11 mouse cellular contexts compared by ENCODE assay signal in the genomic region with DNA sequence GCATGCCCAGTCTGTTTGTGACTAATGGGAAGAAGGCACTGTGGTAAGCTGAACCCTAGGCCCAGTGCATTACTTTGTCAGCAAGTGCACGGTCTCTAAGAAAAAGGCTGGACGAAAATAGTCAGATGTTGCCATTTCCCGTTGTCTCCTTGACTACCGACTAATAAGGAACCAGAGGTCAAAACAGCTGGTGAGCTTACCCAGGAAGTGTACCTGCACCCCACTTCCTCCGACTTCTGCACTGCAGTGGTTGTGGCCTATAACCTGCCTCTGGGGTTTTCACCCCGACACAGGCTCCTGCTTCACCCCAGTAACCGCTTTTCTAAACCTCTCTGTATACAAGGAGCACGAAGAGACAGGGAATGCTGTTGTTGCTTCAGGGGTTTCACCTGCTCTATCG. TPM values are rescaled to one million over a fixed set of nuclear protein-coding genes. Genes with fewer than 3 reads are reported as not detected.
DNase-seq lines count a peak whose midpoint lies in the region; ATAC-seq and TF ChIP-seq lines count a peak whose summit lies in the region.
"Had no signal": no experiment of that assay in that cellular context is flagged by ENCODE, and none has a peak within 500 bp of the region (broad histone marks: within the 10 kb centered on the region; RNA-seq: fewer than 3 reads in every experiment).

No protein-coding gene starts in this region.

- no peaks in the 10 kb centered on the region for H3K36me3 ChIP-seq in kidney, postnatal 0 days (ENCODE audit: insufficient read depth, low read length)
- H3K36me3 ChIP-seq in hindbrain, embryonic 14.5 days (replicated peaks; ENCODE audit: control insufficient read depth, insufficient read depth), result no peaks in the 10 kb centered on the region
- H3K36me3 ChIP-seq in spleen, adult 2 months (ENCODE audit: control insufficient read depth, insufficient read depth, low read length), result no peaks in the 10 kb centered on the region

- H3K27me3 ChIP-seq in kidney, postnatal 0 days (ENCODE audit: insufficient read depth, low read length), result no peaks in the 10 kb centered on the region
- no peaks in the 10 kb centered on the region for H3K27me3 ChIP-seq in hindbrain, embryonic 14.5 days (ENCODE audit: control insufficient read depth, insufficient read depth, low read length)
- no peaks in the 10 kb centered on the region for H3K27me3 ChIP-seq in spleen, adult 2 months (ENCODE audit: control insufficient read depth, insufficient read depth, low read length)
- H3K27me3 ChIP-seq: Patski had no signal

- no peak for ATAC-seq in kidney, postnatal 0 days (replicated peaks; ENCODE audit: low FRiP score, low read depth)
- ATAC-seq in CD4-positive, CD25-positive, alpha-beta regulatory T cell, adult 4 months, result peak; percentile 95
- ATAC-seq in hindbrain, embryonic 14.5 days (ENCODE audit: low FRiP score), result no peak
- ATAC-seq in frontal cortex, adult (ENCODE audit: low TSS enrichment), result no peak
- ATAC-seq: Patski had no signal

- no peak for TF ChIP-seq POLR2A in spleen, adult 2 months (IDR thresholded peaks at IDR 0.05; ENCODE audit: low read depth, low read length)

- H3K27ac ChIP-seq in kidney, postnatal 0 days, result no peak overlapping the region
- H3K27ac ChIP-seq in hindbrain, embryonic 14.5 days, result 0 out of 2 replicates have a peak overlapping the region, but pooled peaks have one; percentile 16
- peak overlapping the region; percentile 65 for H3K27ac ChIP-seq in spleen, adult 2 months (ENCODE audit: insufficient read depth, low read length)

- H3K4me3 ChIP-seq in kidney, postnatal 0 days (replicated peaks; ENCODE audit: low read depth, low read length), result no peak overlapping the region
- H3K4me3 ChIP-seq in hindbrain, embryonic 14.5 days (replicated peaks; ENCODE audit: low read length), result no peak overlapping the region
- H3K4me3 ChIP-seq in spleen, adult 2 months (ENCODE audit: extremely low read depth, insufficient read depth, insufficient read length), result no peak overlapping the region
- H3K4me3 ChIP-seq: erythroblast, embryonic 14.5 days had no signal

- DNase-seq in kidney, postnatal 0 days (ENCODE audit: low spot score), result peak; percentile 5
- DNase-seq in kidney, postnatal 4 days, result no peak
- DNase-seq in hindbrain, embryonic 14.5 days (ENCODE audit: low spot score), result no peak
- peak; percentile 67 to 73 for DNase-seq in spleen, adult 2 months (ENCODE audit: low read depth in 1 of 2, low spot score in 2 of 2)
- DNase-seq in adrenal gland, adult (ENCODE audit: inconsistent age in 2 of 2, low spot score in 1 of 2), result no peak
- DNase-seq in ovary, adult 18-20 months (ENCODE audit: low spot score), result no peak
- DNase-seq: layer of hippocampus, adult 9-11 months had no signal

- H3K4me2 ChIP-seq in kidney, postnatal 0 days (ENCODE audit: low read length), result no peak overlapping the region
- no peak overlapping the region for H3K4me2 ChIP-seq in hindbrain, embryonic 14.5 days (replicated peaks)

- H3K4me1 ChIP-seq in kidney, postnatal 0 days (replicated peaks; ENCODE audit: insufficient read depth, low read length), result peaks cover 16% of the 10 kb centered on the region
- peaks cover 9% of the 10 kb centered on the region; the same call in 1 of the 2 replicates for H3K4me1 ChIP-seq in hindbrain, embryonic 14.5 days (replicated peaks; ENCODE audit: control insufficient read depth, insufficient read depth, low read length)
- H3K4me1 ChIP-seq in spleen, adult 2 months (ENCODE audit: control insufficient read depth, insufficient read depth, insufficient read length), result peaks cover 24% of the 10 kb centered on the region; the same call in 1 of the 2 replicates

- no peak overlapping the region for H3K9ac ChIP-seq in kidney, postnatal 0 days (ENCODE audit: low read depth, low read length)
- no peak overlapping the region for H3K9ac ChIP-seq in hindbrain, embryonic 14.5 days

- no peak for TF ChIP-seq CTCF in kidney, postnatal 0 days (IDR thresholded peaks at IDR 0.05; ENCODE audit: low read depth)
- no peak for TF ChIP-seq CTCF in spleen, adult 2 months (IDR thresholded peaks at IDR 0.05; ENCODE audit: extremely low read depth, insufficient read depth, insufficient read length, insufficient replicate concordance)

- WGBS in kidney, postnatal 0 days, result 37% methylated on average over 9 of the region's 9 CpGs
- WGBS in hindbrain, embryonic 14.5 days, result 36% methylated on average over 9 of the region's 9 CpGs
- WGBS in spleen, adult 2 months, result 7% methylated on average over 9 of the region's 9 CpGs

- no peaks in the 10 kb centered on the region for H3K9me3 ChIP-seq in kidney, postnatal 0 days (replicated peaks; ENCODE audit: low read length)
- no peaks in the 10 kb centered on the region for H3K9me3 ChIP-seq in hindbrain, embryonic 14.5 days (ENCODE audit: control insufficient read depth, low read length)

RNA-seq across cellular contexts. Expression of a gene that starts 30.3 kb away (rescaled TPM):
- 12.9 and 15.2 TPM in 2 replicates for polyA plus RNA-seq in kidney, postnatal 0 days (2015; fragmentation: Nextera tagmentation; extraction: Ambion mirVana)
- 10 to 100 TPM; 18.5 to 25.4 TPM for polyA plus RNA-seq in CD4-positive, CD25-positive, alpha-beta regulatory T cell, adult 4 months (2017; shearing (Covaris generic))
- polyA plus RNA-seq in hindbrain, embryonic 14.5 days (2014; fragmentation: Nextera tagmentation; extraction: Ambion mirVana), result 23.7 and 26.3 TPM in 2 replicates
- 12.2 and 33.6 TPM in 2 replicates for polyA plus RNA-seq in spleen, adult 2 months (2012; rRNA removed)

Comparison
In these comparisons a context has a peak if more than half of its experiments do, and no peak if none do; other contexts are left out.
1. DNase-seq: peak in kidney, postnatal 0 days (single experiment) and spleen, adult 2 months (2 of 2); none in kidney, postnatal 4 days (0 of 2), hindbrain, embryonic 14.5 days (single experiment), adrenal gland, adult (0 of 2) and ovary, adult 18-20 months (single experiment).